Mouse (Mus musculus) midbrain, embryonic 15.5 days (tissue): Measurements from ENCODE around the gene Pde4d. TPM values are rescaled to one million over a fixed set of nuclear protein-coding genes. Genes with fewer than 3 reads are reported as not detected.

Experiments used
- ATAC-seq: fragments of 200-750 bp; cut with Nextera tagmentation; replicated peaks from 2 replicates; pipeline ENCODE4 v1.8.0; 2017; ENCODE audit warnings: moderate TSS enrichment
- H3K27ac ChIP-seq: fragments of 300-500 bp; sonication (generic); 2 replicates; pipeline ENCODE4 v1.5.1; 2015; ENCODE audit warnings: mild to moderate bottlenecking, inconsistent platforms
- H3K27me3 ChIP-seq: fragments of 300-500 bp; sonication (generic); replicated peaks from 2 replicates; pipeline ENCODE4 v1.6.1; 2015; ENCODE audit warnings: inconsistent platforms
- H3K36me3 ChIP-seq: fragments of 300-500 bp; sonication (generic); replicated peaks from 2 replicates; pipeline ENCODE4 v1.6.1; 2015; ENCODE audit warnings: inconsistent platforms
- H3K4me1 ChIP-seq: fragments of 300-500 bp; sonication (generic); 2 replicates; pipeline ENCODE4 v1.6.1; 2015; ENCODE audit warnings: inconsistent platforms
- H3K4me2 ChIP-seq: fragments of 300-500 bp; sonication (generic); 2 replicates; pipeline ENCODE4 v1.6.1; 2015; ENCODE audit warnings: inconsistent platforms, mild to moderate bottlenecking, moderate library complexity
- H3K4me3 ChIP-seq: fragments of 300-500 bp; sonication (generic); 2 replicates; pipeline ENCODE4 v1.5.1; 2015; ENCODE audit warnings: mild to moderate bottlenecking, inconsistent platforms
- H3K9ac ChIP-seq: fragments of 300-500 bp; sonication (generic); 2 replicates; pipeline ENCODE4 v1.6.1; 2015; ENCODE audit warnings: mild to moderate bottlenecking, inconsistent platforms
- H3K9me3 ChIP-seq: fragments of 300-500 bp; sonication (generic); 2 replicates; pipeline ENCODE4 v1.6.1; 2016; ENCODE audit warnings: inconsistent platforms
- WGBS: fragments of 180-500 bp; shearing (Covaris S2); methylation state at CpG from one replicate; pipeline ENCODE4 v1.1.7; 2015; ENCODE audit warnings: mixed read lengths; 5-methylcytosine and 5-hydroxymethylcytosine counted together
- polyA plus RNA-seq: library from polyadenylated mRNA; unstranded; fragments of >200 nt; fragmentation: Nextera tagmentation; extraction: Ambion mirVana; gene quantifications from 2 replicates; pipeline ENCODE4 v1.2.1, GENCODE M21; 2015

The Pde4d gene
- polyA plus RNA-seq, 1 experiment from 2014 or later, result 27.1 TPM

GRCm38 (mm10) chr13:109615213-109615784 lies 1165.6 kb downstream of the Pde4d start:
- Histone ChIP-seq H3K9ac (no peak overlapping the region), H3K9me3 (no peaks in the 10 kb centered on the region), H3K4me2 (no peak overlapping the region), H3K4me3 (no peak overlapping the region), H3K27ac (no peak overlapping the region), H3K4me1 (peaks cover 2% of the 10 kb centered on the region; the same call in 1 of the 2 replicates), H3K27me3 (no peaks in the 10 kb centered on the region), H3K36me3 (no peaks in the 10 kb centered on the region)
- 58% methylated on average over 8 of the region's 8 CpGs for WGBS
- no peak for ATAC-seq

GRCm38 (mm10) chr13:109615785-109616281 lies 1166.1 kb downstream of the Pde4d start:
- H3K9me3 ChIP-seq, result no peaks in the 10 kb centered on the region

GRCm38 (mm10) chr13:109619158-109619657 lies 1169.5 kb downstream of the Pde4d start:
- H3K4me2 ChIP-seq, result no peak overlapping the region
- peaks cover 2% of the 10 kb centered on the region; the same call in 1 of the 2 replicates for H3K4me1 ChIP-seq
- H3K9me3 ChIP-seq, result no peaks in the 10 kb centered on the region
- H3K36me3 ChIP-seq, result no peaks in the 10 kb centered on the region
- H3K9ac ChIP-seq, result no peak overlapping the region
- no peak for ATAC-seq
- WGBS, result 91% methylated on average over 2 of the region's 2 CpGs
- no peak overlapping the region for H3K4me3 ChIP-seq
- no peak overlapping the region for H3K27ac ChIP-seq
- H3K27me3 ChIP-seq, result no peaks in the 10 kb centered on the region

More at GRCm38 (mm10) chr13:109615785-109616281, 1166.1 kb downstream of the Pde4d start:
- no peak overlapping the region; the same call in 1 of the 2 replicates for H3K4me2 ChIP-seq
- H3K4me1 ChIP-seq, result peaks cover 2% of the 10 kb centered on the region; the same call in 1 of the 2 replicates
- no peak overlapping the region for H3K9ac ChIP-seq
- H3K36me3 ChIP-seq, result no peaks in the 10 kb centered on the region
- no peaks in the 10 kb centered on the region for H3K27me3 ChIP-seq
- ATAC-seq, result peak; percentile 49
- WGBS, result 9% methylated on average over 7 of the region's 7 CpGs
- H3K27ac ChIP-seq, result no peak overlapping the region
- no peak overlapping the region for H3K4me3 ChIP-seq

- H3K27me3 ChIP-seq, result no peaks in the 10 kb centered on the region
- no peaks in the 10 kb centered on the region for H3K9me3 ChIP-seq
- H3K27ac ChIP-seq, result no peak overlapping the region
- 70% methylated on average over 5 of the region's 5 CpGs for WGBS
- H3K4me2 ChIP-seq, result no peak overlapping the region
- no peak overlapping the region for H3K9ac ChIP-seq
- H3K36me3 ChIP-seq, result no peaks in the 10 kb centered on the region
- no peaks in the 10 kb centered on the region for H3K4me1 ChIP-seq
- no peak for ATAC-seq
- H3K4me3 ChIP-seq, result no peak overlapping the region
Observed at GRCm38 (mm10) chr13:109622207-109622606, 1172.5 kb downstream of the Pde4d start.

GRCm38 (mm10) chr13:109623201-109623600 lies 1173.5 kb downstream of the Pde4d start:
- H3K4me1 ChIP-seq, result no peaks in the 10 kb centered on the region
- WGBS, result 82% methylated on average over 2 of the region's 2 CpGs
- no peak overlapping the region for H3K4me3 ChIP-seq
- no peak overlapping the region for H3K4me2 ChIP-seq
- H3K36me3 ChIP-seq, result no peaks in the 10 kb centered on the region
- H3K9ac ChIP-seq, result no peak overlapping the region
- no peaks in the 10 kb centered on the region for H3K9me3 ChIP-seq
- no peak for ATAC-seq
- no peak overlapping the region for H3K27ac ChIP-seq
- no peaks in the 10 kb centered on the region for H3K27me3 ChIP-seq

GRCm38 (mm10) chr13:109624772-109625349 lies 1175.1 kb downstream of the Pde4d start:
- Histone ChIP-seq H3K4me1 (no peaks in the 10 kb centered on the region), H3K36me3 (no peaks in the 10 kb centered on the region), H3K9me3 (no peaks in the 10 kb centered on the region), H3K27ac (no peak overlapping the region), H3K4me3 (no peak overlapping the region), H3K9ac (no peak overlapping the region), H3K27me3 (no peaks in the 10 kb centered on the region), H3K4me2 (no peak overlapping the region)
- 86% methylated on average over 11 of the region's 11 CpGs for WGBS
- ATAC-seq, result no peak

- no peak overlapping the region for H3K9ac ChIP-seq
- H3K9me3 ChIP-seq, result no peaks in the 10 kb centered on the region
- H3K27me3 ChIP-seq, result no peaks in the 10 kb centered on the region
- no peaks in the 10 kb centered on the region for H3K36me3 ChIP-seq
- no peak for ATAC-seq
- H3K4me2 ChIP-seq, result no peak overlapping the region
- WGBS, result 89% methylated on average over 18 of the region's 18 CpGs
- no peaks in the 10 kb centered on the region for H3K4me1 ChIP-seq
- H3K4me3 ChIP-seq, result no peak overlapping the region
- no peak overlapping the region for H3K27ac ChIP-seq
Observed at GRCm38 (mm10) chr13:109625466-109626129, 1175.8 kb downstream of the Pde4d start.

- Histone ChIP-seq H3K4me2 (no peak overlapping the region), H3K36me3 (no peaks in the 10 kb centered on the region), H3K4me3 (no peak overlapping the region), H3K27me3 (no peaks in the 10 kb centered on the region), H3K27ac (no peak overlapping the region), H3K9ac (no peak overlapping the region), H3K9me3 (no peaks in the 10 kb centered on the region), H3K4me1 (peaks cover 6% of the 10 kb centered on the region)
- ATAC-seq, result no peak
- WGBS, result 91% methylated on average over 2 of the region's 2 CpGs
Observed at GRCm38 (mm10) chr13:109627265-109627664, 1177.5 kb downstream of the Pde4d start.

- Histone ChIP-seq H3K36me3 (no peaks in the 10 kb centered on the region), H3K27me3 (no peaks in the 10 kb centered on the region), H3K9ac (no peak overlapping the region), H3K4me2 (no peak overlapping the region), H3K9me3 (no peaks in the 10 kb centered on the region), H3K4me1 (peaks cover 13% of the 10 kb centered on the region), H3K27ac (no peak overlapping the region), H3K4me3 (no peak overlapping the region)
- no peak for ATAC-seq
- 72% methylated on average over 4 of the region's 4 CpGs for WGBS
Observed at GRCm38 (mm10) chr13:109628606-109629005, 1178.9 kb downstream of the Pde4d start.

- ATAC-seq, result no peak
- H3K27me3 ChIP-seq, result no peaks in the 10 kb centered on the region
- no peaks in the 10 kb centered on the region for H3K9me3 ChIP-seq
- 89% methylated on average over 5 of the region's 5 CpGs for WGBS
- H3K27ac ChIP-seq, result no peak overlapping the region
- H3K4me1 ChIP-seq, result peaks cover 19% of the 10 kb centered on the region
- no peak overlapping the region for H3K4me3 ChIP-seq
- H3K36me3 ChIP-seq, result no peaks in the 10 kb centered on the region
- H3K4me2 ChIP-seq, result no peak overlapping the region
- H3K9ac ChIP-seq, result no peak overlapping the region
Observed at GRCm38 (mm10) chr13:109629216-109629615, 1179.5 kb downstream of the Pde4d start.

- H3K4me3 ChIP-seq, result no peak overlapping the region
- H3K9ac ChIP-seq, result no peak overlapping the region
- H3K27ac ChIP-seq, result no peak overlapping the region
- ATAC-seq, result no peak
- no peaks in the 10 kb centered on the region for H3K36me3 ChIP-seq
- peaks cover 20% of the 10 kb centered on the region for H3K4me1 ChIP-seq
- 38% methylated on average over 10 of the region's 10 CpGs for WGBS
- no peaks in the 10 kb centered on the region for H3K27me3 ChIP-seq
- no peaks in the 10 kb centered on the region for H3K9me3 ChIP-seq
- H3K4me2 ChIP-seq, result no peak overlapping the region
Observed at GRCm38 (mm10) chr13:109631399-109632026, 1181.8 kb downstream of the Pde4d start.

- no peaks in the 10 kb centered on the region for H3K36me3 ChIP-seq
- H3K4me1 ChIP-seq, result peaks cover 20% of the 10 kb centered on the region
- no peak overlapping the region for H3K9ac ChIP-seq
- WGBS, result 14% methylated on average over 7 of the region's 7 CpGs
- no peaks in the 10 kb centered on the region for H3K27me3 ChIP-seq
- H3K4me2 ChIP-seq, result no peak overlapping the region
- no peak for ATAC-seq
- H3K9me3 ChIP-seq, result no peaks in the 10 kb centered on the region
- H3K27ac ChIP-seq, result no peak overlapping the region
- H3K4me3 ChIP-seq, result no peak overlapping the region
Observed at GRCm38 (mm10) chr13:109632387-109633036, 1182.8 kb downstream of the Pde4d start.
